Mouse (Mus musculus) lung, adult 2 months (tissue): ENCODE results near the gene Mcl1.

ENCODE experiments used
- CTCF ChIP-seq: fragments of 200-500 bp; IDR thresholded peaks from 2 replicates; pipeline ENCODE4 v1.5.1; 2011; ENCODE audit warnings: mild to moderate bottlenecking, low read length, control low read depth; ENCODE audit not compliant: insufficient read depth
- POLR2A ChIP-seq: fragments of 200-500 bp; IDR thresholded peaks from 2 replicates; pipeline ENCODE4 v1.6.1; 2011; ENCODE audit warnings: low read depth, mild to moderate bottlenecking, control low read depth, low read length, borderline replicate concordance; ENCODE audit errors: extremely low read depth

DNA sequence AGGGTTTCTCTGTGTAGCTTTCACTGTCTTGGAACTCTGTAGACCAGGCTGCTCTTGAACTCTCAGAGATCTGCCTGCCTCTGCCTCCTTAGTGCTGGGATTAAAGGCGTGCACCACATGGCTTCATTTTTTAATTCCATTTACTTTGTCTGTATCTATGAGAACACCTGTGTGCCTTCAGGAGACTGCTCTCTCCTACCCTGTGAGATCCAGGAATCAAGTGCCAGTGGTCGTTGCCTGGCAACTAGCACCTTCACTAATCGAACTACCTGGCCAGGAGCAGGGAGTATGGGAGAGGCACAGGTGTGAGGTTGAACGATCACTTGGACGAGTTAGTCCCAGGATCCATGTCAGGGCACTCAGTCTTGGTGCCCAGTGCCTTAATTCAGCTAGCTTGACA lies 12.6 kb downstream of the Mcl1 start:
- TF ChIP-seq CTCF (no peak), POLR2A (no peak)
